Mouse (Mus musculus) cerebellum, adult 2 months (tissue): ENCODE results near the gene Strn4.

Source experiments
- CTCF ChIP-seq: fragments of 200-500 bp; IDR thresholded peaks from 2 replicates; pipeline ENCODE4 v1.5.1; 2011; ENCODE audit warnings: low read depth, mild to moderate bottlenecking, control low read depth, low read length, moderate library complexity, borderline replicate concordance; ENCODE audit not compliant: insufficient read depth
- POLR2A ChIP-seq: fragments of 200-500 bp; IDR thresholded peaks from 2 replicates; pipeline ENCODE4 v1.6.1; 2011; ENCODE audit warnings: low read length, control low read depth, borderline replicate concordance; ENCODE audit not compliant: insufficient read depth

GRCm38 (mm10) chr7:16848579-16848978, 32.9 kb downstream of the Strn4 start:
- TF ChIP-seq POLR2A (no peak), CTCF (peak; percentile 53)
